Mouse (Mus musculus) MEL (cell line): ENCODE measurements around the gene Rbpj. TPM values are rescaled to one million over a fixed set of nuclear protein-coding genes. Genes with fewer than 3 reads are reported as not detected.

Experiments
- DNase-seq: peaks from one replicate; pipeline ENCODE4 v3.0.0; 2011; ENCODE audit warnings: low read depth, low spot score
- H3K27ac ChIP-seq: 2 replicates; pipeline ENCODE4 v1.5.1; 2012; ENCODE audit warnings: low read depth, mild to moderate bottlenecking, control low read depth, low read length, moderate library complexity; ENCODE audit not compliant: control insufficient read depth
- H3K27me3 ChIP-seq, 2 experiments: fragments of 150-350 bp in 1 of 2; sonication (generic) in 1 of 2; 2 replicates each; pipeline ENCODE4 v1.6.1; 2012; ENCODE audit warnings: low read length in 2 of 2, mild to moderate bottlenecking in 2 of 2, improper control_type of control experiment in 1 of 2, moderate library complexity in 1 of 2; ENCODE audit not compliant: insufficient read depth in 2 of 2, control insufficient read depth in 1 of 2
- H3K36me3 ChIP-seq, 2 experiments: 2 replicates each; pipeline ENCODE4 v1.6.1; 2012 to 2014; ENCODE audit warnings: low read length in 2 of 2, improper control_type of control experiment in 1 of 2, inconsistent platforms in 1 of 2, mild to moderate bottlenecking in 1 of 2; ENCODE audit not compliant: insufficient read depth in 2 of 2, control insufficient read depth in 1 of 2
- H3K4me1 ChIP-seq, 2 experiments: fragments of 150-350 bp in 1 of 2; sonication (generic) in 1 of 2; 2 replicates each; pipeline ENCODE4 v1.6.1; 2012; ENCODE audit warnings: low read length in 2 of 2, improper control_type of control experiment in 1 of 2, mild to moderate bottlenecking in 1 of 2; ENCODE audit not compliant: insufficient read depth in 2 of 2, control insufficient read depth in 1 of 2
- H3K4me3 ChIP-seq, 2 experiments: fragments of 150-350 bp in 1 of 2; sonication (generic) in 1 of 2; 2 replicates each; pipeline ENCODE4 v1.5.1; 2012; ENCODE audit warnings: low read depth in 2 of 2, low read length in 2 of 2, mild to moderate bottlenecking in 2 of 2, moderate library complexity in 2 of 2, control low read depth in 1 of 2, improper control_type of control experiment in 1 of 2; ENCODE audit not compliant: control insufficient read depth in 1 of 2, insufficient read depth in 1 of 2
- H3K79me2 ChIP-seq: 2 replicates; pipeline ENCODE4 v1.6.1; 2012; ENCODE audit warnings: mild to moderate bottlenecking, low read length, moderate library complexity; ENCODE audit not compliant: control insufficient read depth, poor library complexity, insufficient read depth
- H3K9ac ChIP-seq: 2 replicates; pipeline ENCODE4 v1.6.1; 2012; ENCODE audit warnings: low read depth, mild to moderate bottlenecking, control low read depth, low read length, moderate library complexity; ENCODE audit not compliant: control insufficient read depth, poor library complexity, severe bottlenecking
- H3K9me3 ChIP-seq: fragments of 150-350 bp; sonication (generic); replicated peaks from 2 replicates; pipeline ENCODE4 v1.6.1; 2012; ENCODE audit warnings: mild to moderate bottlenecking, low read length, improper control_type of control experiment, moderate library complexity; ENCODE audit not compliant: insufficient read depth
- BHLHE40 ChIP-seq: IDR thresholded peaks from 2 replicates; pipeline ENCODE4 v1.6.1; 2012; ENCODE audit warnings: low read depth, mild to moderate bottlenecking, inconsistent platforms, low read length, improper control_type of control experiment, borderline replicate concordance
- CHD1 ChIP-seq: IDR thresholded peaks from 2 replicates; pipeline ENCODE4 v1.6.1; 2012; ENCODE audit warnings: low read depth, mild to moderate bottlenecking, inconsistent platforms, low read length, improper control_type of control experiment
- CTCF ChIP-seq, 3 experiments: IDR thresholded peaks in 2 of 3; conservative IDR thresholded peaks in 1 of 3; 2 replicates each; pipeline ENCODE4 v1.5.1; 2011 to 2012; ENCODE audit warnings: low read length in 3 of 3, low read depth in 2 of 3, mild to moderate bottlenecking in 2 of 3, improper control_type of control experiment in 1 of 3, inconsistent platforms in 1 of 3, mixed read lengths in 1 of 3, moderate library complexity in 1 of 3; ENCODE audit not compliant: control insufficient read depth in 1 of 3, insufficient read depth in 1 of 3, poor library complexity in 1 of 3, severe bottlenecking in 1 of 3
- ETS1 ChIP-seq: IDR thresholded peaks from 2 replicates; pipeline ENCODE4 v1.6.1; 2012; ENCODE audit warnings: low read depth, mild to moderate bottlenecking, inconsistent platforms, low read length, improper control_type of control experiment, moderate library complexity
- GABPA ChIP-seq: IDR thresholded peaks from 2 replicates; pipeline ENCODE4 v1.6.1; 2012; ENCODE audit warnings: low read depth, mild to moderate bottlenecking, inconsistent platforms, low read length, improper control_type of control experiment, moderate library complexity
- GATA1 ChIP-seq: IDR thresholded peaks from 2 replicates; pipeline ENCODE4 v1.6.1; 2011; ENCODE audit warnings: low read depth, low read length, improper control_type of control experiment
- HCFC1 ChIP-seq: IDR thresholded peaks from 2 replicates; pipeline ENCODE4 v1.6.1; 2012; ENCODE audit warnings: low read depth, mild to moderate bottlenecking, inconsistent platforms, low read length, improper control_type of control experiment, moderate library complexity
- KAT2A ChIP-seq: conservative IDR thresholded peaks from 2 replicates; pipeline ENCODE4 v1.6.1; 2012; ENCODE audit warnings: low read depth, low read length, improper control_type of control experiment, inconsistent platforms
- MAFK ChIP-seq: IDR thresholded peaks from 2 replicates; pipeline ENCODE4 v1.6.1; 2011; ENCODE audit warnings: low read depth, mild to moderate bottlenecking, low read length, improper control_type of control experiment, borderline replicate concordance
- MAX ChIP-seq: IDR thresholded peaks from 2 replicates; pipeline ENCODE4 v1.6.1; 2011; ENCODE audit warnings: low read length, improper control_type of control experiment
- MXI1 ChIP-seq: IDR thresholded peaks from 2 replicates; pipeline ENCODE4 v1.6.1; 2011; ENCODE audit warnings: mild to moderate bottlenecking, low read depth, low read length, improper control_type of control experiment
- MYB ChIP-seq: IDR thresholded peaks from 2 replicates; pipeline ENCODE4 v1.6.1; 2011; ENCODE audit warnings: mild to moderate bottlenecking, low read depth, low read length, improper control_type of control experiment
- MYC ChIP-seq: IDR thresholded peaks from 2 replicates; pipeline ENCODE4 v1.6.1; 2011; ENCODE audit warnings: low read depth, mild to moderate bottlenecking, low read length, improper control_type of control experiment, moderate library complexity
- NELFE ChIP-seq: IDR thresholded peaks from 2 replicates; pipeline ENCODE4 v1.6.1; 2011; ENCODE audit warnings: low read depth, low read length, improper control_type of control experiment
- RAD21 ChIP-seq: IDR thresholded peaks from 2 replicates; pipeline ENCODE4 v1.6.1; 2011; ENCODE audit warnings: mild to moderate bottlenecking, low read depth, low read length, improper control_type of control experiment
- RCOR1 ChIP-seq: IDR thresholded peaks from 2 replicates; pipeline ENCODE4 v1.6.1; 2012; ENCODE audit warnings: low read depth, mild to moderate bottlenecking, inconsistent platforms, low read length, improper control_type of control experiment
- SIN3A ChIP-seq: IDR thresholded peaks from 2 replicates; pipeline ENCODE4 v1.6.1; 2012; ENCODE audit warnings: low read length, improper control_type of control experiment, inconsistent platforms
- SMC3 ChIP-seq: IDR thresholded peaks from 2 replicates; pipeline ENCODE4 v1.6.1; 2011; ENCODE audit warnings: low read depth, low read length, improper control_type of control experiment
- TAL1 ChIP-seq: IDR thresholded peaks from 2 replicates; pipeline ENCODE4 v1.6.1; 2012; ENCODE audit warnings: mild to moderate bottlenecking, inconsistent platforms, low read length, moderate library complexity, mixed read lengths
- UBTF ChIP-seq: IDR thresholded peaks from 2 replicates; pipeline ENCODE4 v1.6.1; 2012; ENCODE audit warnings: low read depth, mild to moderate bottlenecking, inconsistent platforms, low read length, improper control_type of control experiment, moderate library complexity, borderline replicate concordance; ENCODE audit not compliant: insufficient read depth
- USF1 ChIP-seq: IDR thresholded peaks from 2 replicates; pipeline ENCODE4 v1.6.1; 2014; ENCODE audit warnings: low read depth, mild to moderate bottlenecking, inconsistent platforms, low read length, improper control_type of control experiment, moderate library complexity
- USF2 ChIP-seq, 2 experiments: IDR thresholded peaks; 2 replicates each; pipeline ENCODE4 v1.6.1; 2011 to 2012; ENCODE audit warnings: improper control_type of control experiment in 2 of 2, low read length in 2 of 2, borderline replicate concordance in 1 of 2, inconsistent platforms in 1 of 2, low read depth in 1 of 2, mild to moderate bottlenecking in 1 of 2; ENCODE audit not compliant: insufficient read depth in 1 of 2
- ZKSCAN1 ChIP-seq: IDR thresholded peaks from 2 replicates; pipeline ENCODE4 v1.6.1; 2012; ENCODE audit warnings: low read depth, mild to moderate bottlenecking, inconsistent platforms, low read length, improper control_type of control experiment, moderate library complexity
- polyA plus RNA-seq, 2 experiments: library from polyadenylated mRNA; stranded (reverse) in 1 of 2; unstranded in 1 of 2; fragments of >175 nt in 1 of 2; fragments of >200 nt in 1 of 2; gene quantifications; 2 replicates each; pipeline versions ENCODE4 v1.2.1 to v1.2.4; 2012; ENCODE audit warnings: low replicate concordance in 2 of 2, low read depth in 1 of 2; ENCODE audit not compliant: insufficient read length in 2 of 2, insufficient read depth in 1 of 2, missing spikeins in 1 of 2
- total RNA-seq: library from RNA; depleted of rRNA; stranded (reverse); fragments of 300-350 nt; gene quantifications from 2 replicates; pipeline ENCODE4 v1.2.3, GENCODE M21; 2012

Rbpj gene
- total and polyA plus RNA-seq, 3 experiments = 6.0 to 34.5 (median 19.1) TPM

- no peaks in the 10 kb centered on the region for H3K27me3 ChIP-seq
- TF ChIP-seq RCOR1 (no peak), GATA1 (no peak), CTCF (IDR thresholded peaks at IDR 0.05 in 2 of 3, conservative IDR thresholded peaks at IDR 0.05 in 1 of 3; ENCODE audit: control insufficient read depth in 1 of 3, insufficient read depth in 1 of 3, low read depth in 2 of 3, low read length in 3 of 3, poor library complexity in 1 of 3, severe bottlenecking in 1 of 3) (no peak), CHD1 (no peak), SMC3 (no peak), KAT2A (no peak), SIN3A (no peak), UBTF (no peak), MYC (no peak), MYB (no peak), ZKSCAN1 (no peak), USF2 (IDR thresholded peaks at IDR 0.05; ENCODE audit: borderline replicate concordance in 1 of 2, insufficient read depth in 1 of 2, low read depth in 1 of 2, low read length in 2 of 2) (no peak), GABPA (no peak), BHLHE40 (no peak), MAX (no peak), ETS1 (no peak), HCFC1 (no peak), NELFE (no peak), MAFK (no peak), TAL1 (no peak)
- TF ChIP-seq, all 39 proteins: peak for 0
- Histone ChIP-seq H3K4me3 (no peak overlapping the region), H3K27ac (no peak overlapping the region), H3K4me1 (no peaks in the 10 kb centered on the region), H3K36me3 (no peaks in the 10 kb centered on the region), H3K79me2 (no peaks in the 10 kb centered on the region), H3K9ac (no peak overlapping the region), H3K9me3 (no peaks in the 10 kb centered on the region)
- DNase-seq = no peak
These were observed 13.0 kb upstream of the Rbpj start for GRCm38 (mm10) chr5:53452920-53453319.

- TF ChIP-seq USF1 (no peak), RAD21 (no peak), MXI1 (no peak)
- TF ChIP-seq, all 39 proteins: peak for 0
- H3K79me2 ChIP-seq = no peaks in the 10 kb centered on the region
- H3K36me3 ChIP-seq = no peaks in the 10 kb centered on the region
- no peaks in the 10 kb centered on the region for H3K4me1 ChIP-seq
- H3K9me3 ChIP-seq = no peaks in the 10 kb centered on the region
- no peak overlapping the region for H3K4me3 ChIP-seq
- H3K27me3 ChIP-seq = no peaks in the 10 kb centered on the region
- no peak overlapping the region for H3K27ac ChIP-seq
- no peak for DNase-seq
- no peak overlapping the region for H3K9ac ChIP-seq
These were observed 11.2 kb upstream of the Rbpj start for GRCm38 (mm10) chr5:53454706-53455105.
